Mouse (Mus musculus): Measurements from ENCODE around the gene Pigv. TPM values are rescaled to one million over a fixed set of nuclear protein-coding genes. Genes with fewer than 3 reads are reported as not detected.

Pigv gene
- polyA plus RNA-seq, 1 experiment from 2014 or later = 17.8 TPM

GRCm38 (mm10) chr4:133626221-133626620 lies 46.2 kb downstream of the Pigv start:
- WGBS = 52% methylated on average over 5 of the region's 5 CpGs
- H3K4me2 ChIP-seq (replicated peaks; ENCODE audit: low read depth, low read length) = no peak overlapping the region
- H3K27me3 ChIP-seq (replicated peaks; ENCODE audit: insufficient read depth, low read length) = no peaks in the 10 kb centered on the region
- H3K9ac ChIP-seq (replicated peaks; ENCODE audit: low read depth) = no peak overlapping the region
- no peak for DNase-seq (ENCODE audit: low spot score)
- H3K4me1 ChIP-seq (ENCODE audit: insufficient read depth, low read depth, low read length) = peaks cover 6% of the 10 kb centered on the region; the same call in 1 of the 2 replicates
- no peaks in the 10 kb centered on the region for H3K36me3 ChIP-seq (ENCODE audit: insufficient read depth, low read length)
- no peaks in the 10 kb centered on the region for H3K9me3 ChIP-seq (ENCODE audit: low read length)
- H3K4me3 ChIP-seq (ENCODE audit: low read depth, low read length) = no peak overlapping the region
- no peak for TF ChIP-seq CTCF (IDR thresholded peaks at IDR 0.05)
- TF ChIP-seq EP300 (IDR thresholded peaks at IDR 0.05) = no peak
- 0 out of 2 replicates have a peak, but pooled peaks have one; percentile 6 for ATAC-seq
- H3K27ac ChIP-seq (ENCODE audit: low read length) = peak overlapping the region; percentile 87

GRCm38 (mm10) chr4:133625621-133626071 lies 46.8 kb downstream of the Pigv start:
- Histone ChIP-seq H3K36me3 (ENCODE audit: insufficient read depth, low read length) (no peaks in the 10 kb centered on the region), H3K9me3 (ENCODE audit: low read length) (no peaks in the 10 kb centered on the region), H3K4me2 (replicated peaks; ENCODE audit: low read depth, low read length) (no peak overlapping the region), H3K4me1 (ENCODE audit: insufficient read depth, low read depth, low read length) (peaks cover 5% of the 10 kb centered on the region; the same call in 1 of the 2 replicates), H3K27ac (ENCODE audit: low read length) (peak overlapping the region; percentile 87), H3K9ac (replicated peaks; ENCODE audit: low read depth) (no peak overlapping the region), H3K4me3 (ENCODE audit: low read depth, low read length) (no peak overlapping the region), H3K27me3 (replicated peaks; ENCODE audit: insufficient read depth, low read length) (no peaks in the 10 kb centered on the region)
- ATAC-seq (peak; percentile 86), DNase-seq (ENCODE audit: low spot score) (peak; percentile 81)
- TF ChIP-seq EP300 (IDR thresholded peaks at IDR 0.05) = peak; percentile 62
- no peak for TF ChIP-seq CTCF (IDR thresholded peaks at IDR 0.05)
- 35% methylated on average over 11 of the region's 11 CpGs for WGBS

GRCm38 (mm10) chr4:133624830-133625229 lies 47.6 kb downstream of the Pigv start:
- TF ChIP-seq CTCF (IDR thresholded peaks at IDR 0.05) = no peak
- no peak for TF ChIP-seq EP300 (IDR thresholded peaks at IDR 0.05)
- DNase-seq (ENCODE audit: low spot score) (no peak), ATAC-seq (no peak)
- Histone ChIP-seq H3K9ac (replicated peaks; ENCODE audit: low read depth) (no peak overlapping the region), H3K36me3 (ENCODE audit: insufficient read depth, low read length) (no peaks in the 10 kb centered on the region), H3K4me2 (replicated peaks; ENCODE audit: low read depth, low read length) (no peak overlapping the region), H3K9me3 (ENCODE audit: low read length) (no peaks in the 10 kb centered on the region), H3K4me3 (ENCODE audit: low read depth, low read length) (no peak overlapping the region), H3K4me1 (ENCODE audit: insufficient read depth, low read depth, low read length) (no peaks in the 10 kb centered on the region), H3K27ac (ENCODE audit: low read length) (peak overlapping the region; percentile 87; the same call in 1 of the 2 replicates), H3K27me3 (replicated peaks; ENCODE audit: insufficient read depth, low read length) (no peaks in the 10 kb centered on the region)
- WGBS = 79% methylated on average over 7 of the region's 7 CpGs

GRCm38 (mm10) chr4:133622161-133622695 lies 50.2 kb downstream of the Pigv start:
- no peak for ATAC-seq
- H3K4me2 ChIP-seq (replicated peaks; ENCODE audit: low read depth, low read length) = no peak overlapping the region
- 67% methylated on average over 11 of the region's 11 CpGs for WGBS
- H3K4me3 ChIP-seq (ENCODE audit: low read depth, low read length) = no peak overlapping the region
- DNase-seq (ENCODE audit: low spot score) = no peak
- H3K27ac ChIP-seq (ENCODE audit: low read length) = 0 out of 2 replicates have a peak overlapping the region, but pooled peaks have one; percentile 14
- no peaks in the 10 kb centered on the region for H3K4me1 ChIP-seq (ENCODE audit: insufficient read depth, low read depth, low read length)
- H3K36me3 ChIP-seq (ENCODE audit: insufficient read depth, low read length) = no peaks in the 10 kb centered on the region
- H3K27me3 ChIP-seq (replicated peaks; ENCODE audit: insufficient read depth, low read length) = no peaks in the 10 kb centered on the region
- no peak overlapping the region for H3K9ac ChIP-seq (replicated peaks; ENCODE audit: low read depth)
- no peak for TF ChIP-seq CTCF (IDR thresholded peaks at IDR 0.05)
- H3K9me3 ChIP-seq (ENCODE audit: low read length) = no peaks in the 10 kb centered on the region

GRCm38 (mm10) chr4:133620668-133621067 lies 51.8 kb downstream of the Pigv start:
- no peak overlapping the region for H3K9ac ChIP-seq (replicated peaks; ENCODE audit: low read depth)
- ATAC-seq = no peak
- TF ChIP-seq EP300 (IDR thresholded peaks at IDR 0.05) = no peak
- no peak for TF ChIP-seq CTCF (IDR thresholded peaks at IDR 0.05)

GRCm38 (mm10) chr4:133619473-133620136 lies 52.8 kb downstream of the Pigv start:
- Histone ChIP-seq H3K4me1 (ENCODE audit: insufficient read depth, low read depth, low read length) (no peaks in the 10 kb centered on the region), H3K4me2 (replicated peaks; ENCODE audit: low read depth, low read length) (no peak overlapping the region), H3K9ac (replicated peaks; ENCODE audit: low read depth) (no peak overlapping the region), H3K36me3 (ENCODE audit: insufficient read depth, low read length) (no peaks in the 10 kb centered on the region), H3K27ac (ENCODE audit: low read length) (no peak overlapping the region), H3K9me3 (ENCODE audit: low read length) (no peaks in the 10 kb centered on the region), H3K4me3 (ENCODE audit: low read depth, low read length) (no peak overlapping the region), H3K27me3 (replicated peaks; ENCODE audit: insufficient read depth, low read length) (no peaks in the 10 kb centered on the region)
- ATAC-seq (no peak), DNase-seq (ENCODE audit: low spot score) (peak; percentile 40)
- WGBS = 49% methylated on average over 4 of the region's 4 CpGs
- no peak for TF ChIP-seq EP300 (IDR thresholded peaks at IDR 0.05)
- TF ChIP-seq CTCF (IDR thresholded peaks at IDR 0.05) = no peak

More at GRCm38 (mm10) chr4:133620668-133621067, 51.8 kb downstream of the Pigv start:
- H3K9me3 ChIP-seq (ENCODE audit: low read length) = no peaks in the 10 kb centered on the region
- H3K27me3 ChIP-seq (replicated peaks; ENCODE audit: insufficient read depth, low read length) = no peaks in the 10 kb centered on the region
- no peak for DNase-seq (ENCODE audit: low spot score)
- no peak overlapping the region for H3K27ac ChIP-seq (ENCODE audit: low read length)
- H3K4me1 ChIP-seq (ENCODE audit: insufficient read depth, low read depth, low read length) = no peaks in the 10 kb centered on the region
- H3K36me3 ChIP-seq (ENCODE audit: insufficient read depth, low read length) = no peaks in the 10 kb centered on the region
- H3K4me3 ChIP-seq (ENCODE audit: low read depth, low read length) = no peak overlapping the region
- H3K4me2 ChIP-seq (replicated peaks; ENCODE audit: low read depth, low read length) = no peak overlapping the region
- 74% methylated on average over 8 of the region's 8 CpGs for WGBS
